Comparison of ENCODE assay signal across 8 mouse cellular contexts in the genomic region with DNA sequence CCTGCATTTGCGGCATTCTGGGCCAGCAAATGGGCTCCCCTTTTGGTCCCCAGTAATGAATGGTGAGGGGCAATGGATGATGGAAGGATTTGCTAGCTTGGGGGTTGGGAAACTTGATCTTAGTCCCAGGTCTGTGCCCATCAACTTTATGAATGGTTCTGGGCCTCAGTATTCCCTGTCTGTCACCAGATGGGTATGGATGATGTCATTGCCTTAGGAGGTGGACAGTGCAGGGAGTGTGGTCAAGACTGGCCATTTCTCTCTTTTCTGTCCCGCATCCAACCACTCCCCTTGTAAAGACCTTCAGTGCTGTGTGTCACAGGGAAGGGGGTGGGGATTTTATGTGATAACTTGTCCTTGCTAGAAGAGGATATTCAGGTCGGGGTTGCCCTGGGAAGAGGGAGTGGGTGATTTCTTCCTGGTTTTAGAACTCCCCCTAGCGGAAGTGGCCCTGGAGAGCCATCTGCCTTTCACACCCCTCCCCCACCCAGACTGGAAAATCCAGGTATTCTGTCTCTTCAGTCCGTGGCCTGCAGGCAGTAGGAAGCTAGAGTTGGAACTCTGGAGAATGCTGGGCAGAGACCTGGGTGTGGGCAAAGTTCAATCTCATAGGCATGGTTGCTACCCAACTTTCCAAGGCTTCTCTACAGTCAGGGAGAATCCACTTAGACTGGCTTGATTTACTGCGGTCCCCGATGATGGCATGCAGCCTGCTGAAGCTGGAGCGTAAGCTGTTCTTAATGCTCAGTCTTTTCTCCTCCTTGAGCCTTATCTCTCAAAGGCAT. TPM values are rescaled to one million over a fixed set of nuclear protein-coding genes. Genes with fewer than 3 reads are reported as not detected.
DNase-seq lines count a peak whose midpoint lies in the region; ATAC-seq and TF ChIP-seq lines count a peak whose summit lies in the region.
"Had no signal": no experiment of that assay in that cellular context is flagged by ENCODE, and none has a peak within 500 bp of the region (broad histone marks: within the 10 kb centered on the region; RNA-seq: fewer than 3 reads in every experiment).

No protein-coding gene starts in this region.

- H3K36me3 ChIP-seq in C2C12 (ENCODE audit: control insufficient read depth, insufficient read depth) (peaks cover 19% of the 10 kb centered on the region), MEL (ENCODE audit: control insufficient read depth in 1 of 2, insufficient read depth in 2 of 2, low read length in 2 of 2) (peaks cover 0 to 12% of the 10 kb centered on the region in 2 experiments; a peak in 2 of 4 replicates)
- no peaks in the 10 kb centered on the region for H3K36me3 ChIP-seq in hindbrain, embryonic 10.5 days
- H3K36me3 ChIP-seq in limb, embryonic 12.5 days = 0 out of 2 replicates have a peak, but pooled peaks cover under 1% of the 10 kb centered on the region
- H3K36me3 ChIP-seq in midbrain, embryonic 14.5 days (ENCODE audit: control insufficient read depth, insufficient read depth, low read length) = 0 out of 2 replicates have a peak, but pooled peaks cover under 1% of the 10 kb centered on the region

- H3K4me1 ChIP-seq in MEL (ENCODE audit: control insufficient read depth in 1 of 2, insufficient read depth in 2 of 2, low read length in 2 of 2) = peaks cover 2 to 18% of the 10 kb centered on the region in 2 experiments; a peak in 3 of 4 replicates
- peaks cover 67% of the 10 kb centered on the region for H3K4me1 ChIP-seq in hindbrain, embryonic 10.5 days (replicated peaks)
- peaks cover 51% of the 10 kb centered on the region for H3K4me1 ChIP-seq in limb, embryonic 12.5 days (replicated peaks)
- H3K4me1 ChIP-seq in midbrain, embryonic 14.5 days (ENCODE audit: control insufficient read depth, insufficient read depth, low read length) = peaks cover 46% of the 10 kb centered on the region

- H3K27me3 ChIP-seq in C2C12 (ENCODE audit: control insufficient read depth, insufficient read depth, insufficient read length) = no peaks in the 10 kb centered on the region
- no peaks in the 10 kb centered on the region for H3K27me3 ChIP-seq in MEL (ENCODE audit: control insufficient read depth in 1 of 2, insufficient read depth in 2 of 2, low read length in 2 of 2)
- no peaks in the 10 kb centered on the region for H3K27me3 ChIP-seq in hindbrain, embryonic 10.5 days (ENCODE audit: insufficient read depth, poor library complexity, severe bottlenecking)
- H3K27me3 ChIP-seq in limb, embryonic 12.5 days = no peaks in the 10 kb centered on the region
- no peaks in the 10 kb centered on the region for H3K27me3 ChIP-seq in midbrain, embryonic 14.5 days (ENCODE audit: control insufficient read depth, insufficient read depth, low read length)

- DNase-seq in MEL (ENCODE audit: low read depth, low spot score) = peak; percentile 49
- peak; percentile 68 for DNase-seq in embryo, embryonic 10 days (ENCODE audit: low spot score)
- DNase-seq in hindbrain, embryonic 10.5 days (ENCODE audit: low spot score) = peak; percentile 52
- peak; percentile 67 for DNase-seq in midbrain, embryonic 14.5 days
- DNase-seq in spleen, adult 12 weeks (ENCODE audit: low spot score) = no peak

- ATAC-seq in limb, embryonic 12.5 days (ENCODE audit: insufficient number of reproducible peaks, insufficient read depth, low FRiP score, low TSS enrichment, low read depth) = no peak
- ATAC-seq in midbrain, embryonic 14.5 days (ENCODE audit: low FRiP score, low TSS enrichment) = no peak

- peaks cover 63% of the 10 kb centered on the region for H3K79me3 ChIP-seq in C2C12 (ENCODE audit: low read depth)

- peak; percentile 20 for TF ChIP-seq RAD21 in MEL (IDR thresholded peaks at IDR 0.05; ENCODE audit: low read depth, low read length)

- no peak for TF ChIP-seq CTCF in C2C12 (IDR thresholded peaks at IDR 0.05; ENCODE audit: control insufficient read depth, insufficient read depth, insufficient read length)
- TF ChIP-seq CTCF in MEL (IDR thresholded peaks at IDR 0.05 in 2 of 3, conservative IDR thresholded peaks at IDR 0.05 in 1 of 3; ENCODE audit: control insufficient read depth in 1 of 3, insufficient read depth in 1 of 3, low read depth in 2 of 3, low read length in 3 of 3, poor library complexity in 1 of 3, severe bottlenecking in 1 of 3) = peak in 2 of 3 experiments; percentile 55 to 65; a peak in 5 of 6 replicates

- no peak for TF ChIP-seq POLR2A in MEL (IDR thresholded peaks at IDR 0.05; ENCODE audit: control insufficient read depth in 1 of 2, insufficient read depth in 1 of 2, low read depth in 1 of 2, low read length in 2 of 2, poor library complexity in 1 of 2)

- H3K9me3 ChIP-seq in MEL (replicated peaks; ENCODE audit: insufficient read depth, low read length) = no peaks in the 10 kb centered on the region
- no peaks in the 10 kb centered on the region for H3K9me3 ChIP-seq in hindbrain, embryonic 10.5 days
- H3K9me3 ChIP-seq in limb, embryonic 12.5 days = no peaks in the 10 kb centered on the region
- H3K9me3 ChIP-seq in midbrain, embryonic 14.5 days (ENCODE audit: control insufficient read depth, low read length) = no peaks in the 10 kb centered on the region

- no peak overlapping the region for H3K27ac ChIP-seq in MEL (ENCODE audit: control insufficient read depth, low read depth, low read length)
- peak overlapping the region; percentile 95 for H3K27ac ChIP-seq in hindbrain, embryonic 10.5 days
- H3K27ac ChIP-seq in limb, embryonic 12.5 days = peak overlapping the region; percentile 98
- peak overlapping the region; percentile 96; the same call in 1 of the 2 replicates for H3K27ac ChIP-seq in midbrain, embryonic 14.5 days (replicated peaks; ENCODE audit: low read depth, low read length)

- no peak for TF ChIP-seq EP300 in MEL (IDR thresholded peaks at IDR 0.05; ENCODE audit: low read depth in 1 of 2, low read length in 2 of 2)

- peak overlapping the region; percentile 82 for H3K9ac ChIP-seq in MEL (ENCODE audit: control insufficient read depth, low read depth, low read length, poor library complexity, severe bottlenecking)
- peak overlapping the region; percentile 83 for H3K9ac ChIP-seq in limb, embryonic 12.5 days (replicated peaks)
- H3K9ac ChIP-seq in midbrain, embryonic 14.5 days (replicated peaks; ENCODE audit: low read length) = peak overlapping the region; percentile 96

- H3K79me2 ChIP-seq in C2C12 (ENCODE audit: control insufficient read depth, insufficient read depth) (peaks cover 71% of the 10 kb centered on the region), MEL (ENCODE audit: control insufficient read depth, insufficient read depth, low read length, poor library complexity) (peaks cover 13% of the 10 kb centered on the region; the same call in 1 of the 2 replicates)

- H3ac ChIP-seq in C2C12 (ENCODE audit: control insufficient read depth, insufficient read length, low read depth) = peak overlapping the region; percentile 66

- peak overlapping the region; percentile 79 for H3K4me2 ChIP-seq in limb, embryonic 12.5 days
- H3K4me2 ChIP-seq in midbrain, embryonic 14.5 days (ENCODE audit: low read length) = peak overlapping the region; percentile 72

- WGBS in hindbrain, embryonic 10.5 days = 41% methylated on average over 8 of the region's 8 CpGs
- WGBS in limb, embryonic 12.5 days = 23% methylated on average over 8 of the region's 8 CpGs
- WGBS in midbrain, embryonic 14.5 days = 38% methylated on average over 8 of the region's 8 CpGs

- peak overlapping the region; percentile 98 for H3K4me3 ChIP-seq in C2C12 (ENCODE audit: insufficient read depth, poor library complexity, severe bottlenecking)
- peak overlapping the region; percentile 86 to 93 for H3K4me3 ChIP-seq in MEL (ENCODE audit: control insufficient read depth in 1 of 2, insufficient read depth in 1 of 2, low read depth in 2 of 2, low read length in 2 of 2)
- peak overlapping the region; percentile 85 for H3K4me3 ChIP-seq in hindbrain, embryonic 10.5 days
- H3K4me3 ChIP-seq in limb, embryonic 12.5 days (replicated peaks) = peak overlapping the region; percentile 66
- H3K4me3 ChIP-seq in midbrain, embryonic 14.5 days (replicated peaks; ENCODE audit: low read depth, low read length) = peak overlapping the region; percentile 90

RNA-seq across cellular contexts. Expression of a gene that starts 2.8 kb away (rescaled TPM):
- polyA plus RNA-seq in C2C12 (2012; fragmentation: generic; extraction: Trizol) (219 TPM), MEL (2012; ENCODE audit: insufficient read depth in 1 of 2, insufficient read length in 2 of 2, low read depth in 1 of 2, low replicate concordance in 2 of 2, missing spikeins in 1 of 2) (10 to 100 TPM in 1 of 2 experiments, not detected in 1; 38.7 TPM)
- 13.3 and 15.2 TPM in 2 replicates for total RNA-seq in MEL (2012; rRNA removed)
- polyA plus RNA-seq in hindbrain, embryonic 10.5 days (2016; fragmentation: Nextera tagmentation; extraction: Ambion mirVana) = 77.7 and 90.1 TPM in 2 replicates
- polyA plus RNA-seq in limb, embryonic 12.5 days (2016; fragmentation: Nextera tagmentation; extraction: Ambion mirVana) = 110 and 120 TPM in 2 replicates
- 114 and 138 TPM in 2 replicates for polyA plus RNA-seq in midbrain, embryonic 14.5 days (2014; fragmentation: Nextera tagmentation; extraction: Ambion mirVana)

RNA-seq across cellular contexts. Expression of a gene that starts 19.4 kb away (rescaled TPM):
- 1,391 TPM for polyA plus RNA-seq in C2C12 (2012; fragmentation: generic; extraction: Trizol)
- total RNA-seq in MEL (2012; rRNA removed) = 1,922 and 2,072 TPM in 2 replicates
- polyA plus RNA-seq in MEL (2012; ENCODE audit: insufficient read depth in 1 of 2, insufficient read length in 2 of 2, low read depth in 1 of 2, low replicate concordance in 2 of 2, missing spikeins in 1 of 2) = 100 to 1,000 TPM in 1 of 2 experiments, not detected in 1; 921 TPM
- 381 and 439 TPM in 2 replicates for polyA plus RNA-seq in hindbrain, embryonic 10.5 days (2016; fragmentation: Nextera tagmentation; extraction: Ambion mirVana)
- polyA plus RNA-seq in limb, embryonic 12.5 days (2016; fragmentation: Nextera tagmentation; extraction: Ambion mirVana) = 513 and 518 TPM in 2 replicates
- polyA plus RNA-seq in midbrain, embryonic 14.5 days (2014; fragmentation: Nextera tagmentation; extraction: Ambion mirVana) = 363 and 413 TPM in 2 replicates

RNA-seq across cellular contexts. Expression of a gene that starts 25.9 kb away (rescaled TPM):
- polyA plus RNA-seq in C2C12 (2012; fragmentation: generic; extraction: Trizol) (0.14 TPM), MEL (2012; ENCODE audit: insufficient read depth in 1 of 2, insufficient read length in 2 of 2, low read depth in 1 of 2, low replicate concordance in 2 of 2, missing spikeins in 1 of 2) (under 1 TPM in 1 of 2 experiments, not detected in 1; 0.43 TPM)
- total RNA-seq in MEL (2012; rRNA removed) = 0.69 TPM in 2 replicates
- polyA plus RNA-seq in hindbrain, embryonic 10.5 days (2016; fragmentation: Nextera tagmentation; extraction: Ambion mirVana) = 0.37 and 0.80 TPM in 2 replicates
- polyA plus RNA-seq in limb, embryonic 12.5 days (2016; fragmentation: Nextera tagmentation; extraction: Ambion mirVana) = 0.37 TPM in 1 of 2 replicates, not detected in the other
- not detected in 2 replicates for polyA plus RNA-seq in midbrain, embryonic 14.5 days (2014; fragmentation: Nextera tagmentation; extraction: Ambion mirVana)
- total RNA-seq: gastrocnemius, postnatal 4 days had no signal

RNA-seq across cellular contexts. Expression of a gene that starts 35.2 kb away (rescaled TPM):
- polyA plus RNA-seq in C2C12 (2012; fragmentation: generic; extraction: Trizol) (8.7 TPM), MEL (2012; ENCODE audit: insufficient read depth in 1 of 2, insufficient read length in 2 of 2, low read depth in 1 of 2, low replicate concordance in 2 of 2, missing spikeins in 1 of 2) (10 to 100 TPM in 1 of 2 experiments, not detected in 1; 16.7 TPM)
- total RNA-seq in MEL (2012; rRNA removed) = 18.1 and 20.8 TPM in 2 replicates
- polyA plus RNA-seq in hindbrain, embryonic 10.5 days (2016; fragmentation: Nextera tagmentation; extraction: Ambion mirVana) = 19.4 and 20.6 TPM in 2 replicates
- 24.6 and 25.6 TPM in 2 replicates for polyA plus RNA-seq in limb, embryonic 12.5 days (2016; fragmentation: Nextera tagmentation; extraction: Ambion mirVana)
- polyA plus RNA-seq in midbrain, embryonic 14.5 days (2014; fragmentation: Nextera tagmentation; extraction: Ambion mirVana) = 10.9 and 13.2 TPM in 2 replicates

RNA-seq across cellular contexts. Expression of a gene that starts 39.0 kb away (rescaled TPM):
- polyA plus RNA-seq in C2C12 (2012; fragmentation: generic; extraction: Trizol) (4.9 TPM), MEL (2012; ENCODE audit: insufficient read depth in 1 of 2, insufficient read length in 2 of 2, low read depth in 1 of 2, low replicate concordance in 2 of 2, missing spikeins in 1 of 2) (under 1 TPM in 1 of 2 experiments, not detected in 1; 0.81 TPM)
- total RNA-seq in MEL (2012; rRNA removed) = 0.29 TPM in 1 of 2 replicates, not detected in the other
- 10.0 and 12.3 TPM in 2 replicates for polyA plus RNA-seq in hindbrain, embryonic 10.5 days (2016; fragmentation: Nextera tagmentation; extraction: Ambion mirVana)
- polyA plus RNA-seq in limb, embryonic 12.5 days (2016; fragmentation: Nextera tagmentation; extraction: Ambion mirVana) = 11.8 and 13.2 TPM in 2 replicates
- 32.4 and 36.5 TPM in 2 replicates for polyA plus RNA-seq in midbrain, embryonic 14.5 days (2014; fragmentation: Nextera tagmentation; extraction: Ambion mirVana)
